Mouse (Mus musculus) cerebellum, adult 8-10 months (tissue): ENCODE measurements around the gene Mios.

Experiments
- DNase-seq: peaks from one replicate; pipeline ENCODE4 v3.0.0; 2022

The Mios gene

DNA sequence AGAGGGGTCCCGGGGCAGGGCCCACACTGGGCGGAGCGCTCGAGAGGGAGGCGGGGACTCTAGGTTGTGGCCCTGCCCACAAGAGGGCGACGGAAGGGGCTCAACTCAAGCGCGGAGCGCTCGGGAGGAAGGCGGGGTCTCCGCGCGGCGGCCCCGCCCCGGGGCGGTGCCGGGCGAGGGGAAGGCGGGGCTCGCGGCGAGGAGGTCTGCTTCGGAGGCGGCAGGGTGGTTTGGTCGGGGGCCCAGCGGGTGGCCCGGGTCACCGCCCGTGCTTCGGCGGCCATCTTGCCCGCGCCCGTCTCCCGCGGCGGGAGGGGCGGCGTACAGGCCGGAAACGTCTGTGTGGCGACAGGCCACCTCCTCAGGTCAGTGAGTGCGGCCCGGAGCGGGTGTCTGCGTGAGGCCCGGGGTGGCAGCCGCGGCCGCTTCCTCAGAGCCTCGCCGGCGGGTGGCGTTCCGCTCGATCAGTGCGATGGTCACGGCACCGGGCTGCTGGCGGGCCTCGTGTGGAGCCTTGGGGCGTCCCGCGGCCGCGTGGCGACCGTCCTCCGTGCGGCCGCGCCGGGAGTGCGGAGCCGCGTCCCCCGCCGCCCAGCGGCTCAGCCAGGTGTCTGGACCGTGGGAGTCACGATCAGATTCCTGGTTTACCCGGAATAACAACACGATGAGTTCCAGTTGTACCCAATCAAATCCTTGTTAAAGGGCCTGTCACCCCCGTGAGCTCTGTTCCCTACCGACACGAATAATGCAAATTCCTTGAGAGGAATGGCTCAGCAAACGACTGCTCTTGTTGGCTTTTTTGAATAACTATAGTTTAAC lies at the start of gene Mios:
TSS of gene Mios (plus strand) at position 176 of the 819 bp plus-strand sequence.
- DNase-seq = peak; percentile 89

DNA sequence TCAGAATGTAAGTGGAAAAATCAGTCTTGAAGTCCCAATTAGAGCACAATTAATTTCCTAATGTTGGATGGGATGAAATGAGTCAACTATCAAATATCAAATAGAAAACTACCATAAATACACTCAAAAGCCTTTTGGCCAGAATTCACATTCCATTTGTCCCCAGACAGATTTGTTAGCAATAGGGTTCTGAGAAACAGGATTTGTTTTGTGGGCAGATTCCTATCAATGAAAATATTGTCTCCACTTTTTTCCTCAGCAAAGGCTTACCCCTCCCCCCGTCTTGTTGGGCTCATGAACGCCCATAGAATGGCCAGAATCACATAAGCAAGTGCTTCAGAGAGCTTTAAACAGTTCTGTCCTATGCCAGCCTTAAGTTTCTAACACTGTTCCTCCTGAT lies 49.0 kb upstream of the Mios start:
- DNase-seq = no peak

DNA sequence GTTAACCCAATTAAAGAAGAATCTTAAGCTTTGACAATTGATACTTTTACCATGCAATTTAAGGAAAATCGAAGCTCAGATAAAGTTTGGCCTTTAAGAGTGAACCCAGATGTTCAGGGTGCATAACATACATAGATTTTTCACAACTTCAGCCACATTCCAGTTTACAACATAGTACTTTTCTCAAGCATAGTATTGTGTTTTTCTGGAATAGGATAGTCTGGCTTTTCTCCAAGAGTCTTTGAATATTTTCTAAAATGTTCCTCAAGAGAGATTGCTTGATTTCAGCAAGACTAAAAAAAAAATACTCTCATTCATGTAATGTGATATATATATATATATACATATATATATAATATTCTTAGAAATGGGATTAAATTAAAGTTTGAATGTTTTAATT lies 44.3 kb upstream of the Mios start:
- no peak for DNase-seq

DNA sequence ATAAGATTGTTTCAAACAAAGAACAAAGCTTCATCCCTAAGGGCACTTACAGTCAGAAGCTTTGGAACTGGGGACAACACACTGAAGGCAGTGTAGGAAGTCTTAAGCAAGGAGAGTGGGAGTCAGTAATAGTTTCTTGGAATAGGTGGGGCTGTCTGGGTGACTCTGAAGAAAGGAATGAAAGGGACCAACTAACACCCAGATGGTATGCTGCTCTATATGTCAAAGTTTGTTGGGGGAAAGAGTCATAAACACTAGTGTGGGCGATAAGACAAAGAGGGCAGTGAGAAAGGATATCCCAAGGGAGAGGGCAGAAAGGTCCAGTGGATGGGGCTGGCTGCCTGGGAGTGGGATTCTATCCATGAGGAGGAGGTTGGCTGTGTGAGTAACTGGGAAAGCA lies 36.9 kb upstream of the Mios start:
- DNase-seq = no peak

DNA sequence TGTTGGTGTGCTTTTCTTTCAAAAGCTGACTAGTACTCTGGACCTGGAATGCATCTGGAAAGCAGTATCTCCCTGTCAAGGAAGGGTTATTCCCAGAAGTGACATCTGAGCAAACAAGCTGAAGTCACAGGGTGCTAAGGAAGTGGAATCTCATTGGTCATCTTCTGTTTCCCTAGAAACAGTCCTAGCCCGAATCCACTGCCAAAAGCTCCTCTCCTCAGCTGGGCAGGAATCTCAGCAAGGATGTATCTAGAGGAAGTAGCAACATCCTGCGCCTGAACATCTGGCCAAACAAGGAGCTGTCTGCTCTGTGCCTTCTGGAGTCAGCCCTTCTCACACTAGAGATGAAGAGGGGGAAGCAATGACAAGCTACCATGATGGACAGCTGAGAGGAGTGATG lies 35.0 kb upstream of the Mios start:
- DNase-seq = no peak

DNA sequence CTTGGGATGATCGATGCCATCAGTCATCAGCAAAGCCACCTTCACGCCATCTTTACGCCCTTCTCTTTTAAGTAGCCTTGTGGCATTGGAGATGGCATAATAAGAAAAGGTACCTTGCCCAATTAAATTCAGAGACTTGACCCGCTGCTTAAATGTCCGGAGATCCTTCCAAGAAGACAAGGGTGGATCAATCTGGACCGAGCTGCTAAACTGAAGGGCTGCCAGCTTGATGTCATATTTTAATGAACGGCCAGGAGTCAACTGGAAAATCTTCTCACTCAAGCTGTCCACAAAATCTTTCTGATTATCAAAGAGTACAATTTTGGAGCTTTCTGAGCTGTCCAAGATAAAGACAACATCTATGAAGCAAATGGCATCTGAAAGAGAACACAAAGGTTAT lies 33.7 kb upstream of the Mios start:
- no peak for DNase-seq

DNA sequence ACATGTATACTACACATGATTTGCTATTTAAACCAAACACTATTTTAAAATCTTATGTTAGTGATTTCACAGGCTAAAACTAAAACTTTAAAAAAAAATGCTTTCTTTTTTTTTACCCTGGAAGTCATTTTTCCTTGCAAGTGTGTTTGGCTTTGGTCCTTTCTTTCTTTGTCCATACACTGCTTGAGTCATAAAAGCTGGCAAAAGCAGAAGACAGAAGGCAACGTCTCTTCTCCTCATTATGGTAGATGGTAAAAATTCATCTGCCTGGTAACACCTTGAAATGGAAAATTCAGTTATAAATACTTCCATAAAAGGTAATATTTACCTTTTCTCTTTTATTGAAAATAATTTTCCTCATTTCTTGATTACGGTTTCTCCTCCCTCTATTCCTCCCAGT lies 32.9 kb upstream of the Mios start:
- DNase-seq = no peak

DNA sequence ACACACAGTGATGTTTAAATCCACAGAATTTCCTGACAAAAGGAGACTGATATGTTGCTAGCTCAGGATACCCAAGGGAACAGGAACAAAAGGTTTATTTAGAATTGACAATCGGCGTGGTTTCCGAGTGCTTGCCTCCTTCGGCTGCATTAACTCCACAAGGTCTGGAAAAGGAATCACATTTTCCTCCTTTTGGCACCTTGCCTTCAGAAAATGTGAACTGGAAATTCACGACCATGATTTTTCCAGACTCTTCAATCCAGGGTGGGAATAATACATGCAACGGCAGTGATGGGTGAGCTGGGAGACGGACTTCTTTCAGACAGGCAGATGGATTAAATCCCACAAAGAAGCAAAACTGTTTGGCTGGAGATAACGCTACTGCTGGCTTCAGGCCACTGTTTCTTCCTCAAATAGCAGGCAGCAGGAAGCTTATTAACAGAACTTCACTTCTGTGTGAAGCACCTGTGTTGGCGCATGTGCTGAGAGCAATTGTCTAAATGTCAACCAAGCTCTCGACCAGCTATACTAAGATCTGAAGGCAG lies 30.6 kb upstream of the Mios start:
- peak; percentile 25 for DNase-seq

DNA sequence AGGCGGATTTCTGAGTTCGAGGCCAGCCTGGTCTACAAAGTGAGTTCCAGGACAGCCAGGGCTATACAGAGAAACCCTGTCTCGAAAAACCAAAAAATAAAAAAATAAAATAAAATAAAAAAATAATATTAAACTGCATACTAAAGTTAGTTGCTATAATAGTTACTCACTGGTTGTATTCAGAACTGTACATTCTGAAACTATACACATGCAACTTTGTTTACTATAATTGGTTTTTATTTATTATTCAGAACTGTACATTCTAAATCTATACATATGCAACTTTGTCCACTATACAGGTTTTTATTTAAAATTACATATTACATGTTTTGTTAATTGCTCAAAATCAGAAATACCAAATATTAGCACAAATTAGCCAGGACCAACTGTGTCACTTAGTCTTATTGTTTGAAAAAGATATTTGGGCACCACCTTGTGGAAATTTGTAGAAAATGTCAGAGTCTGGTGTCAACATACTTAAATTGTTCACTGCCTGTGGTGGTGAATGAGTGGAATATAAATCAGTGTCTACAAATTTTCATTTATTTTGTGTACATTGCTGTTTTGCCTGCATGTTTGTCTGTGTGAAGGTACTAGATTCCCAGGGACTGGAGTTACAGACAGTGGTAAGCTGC lies 20.3 kb upstream of the Mios start:
- DNase-seq = no peak

DNA sequence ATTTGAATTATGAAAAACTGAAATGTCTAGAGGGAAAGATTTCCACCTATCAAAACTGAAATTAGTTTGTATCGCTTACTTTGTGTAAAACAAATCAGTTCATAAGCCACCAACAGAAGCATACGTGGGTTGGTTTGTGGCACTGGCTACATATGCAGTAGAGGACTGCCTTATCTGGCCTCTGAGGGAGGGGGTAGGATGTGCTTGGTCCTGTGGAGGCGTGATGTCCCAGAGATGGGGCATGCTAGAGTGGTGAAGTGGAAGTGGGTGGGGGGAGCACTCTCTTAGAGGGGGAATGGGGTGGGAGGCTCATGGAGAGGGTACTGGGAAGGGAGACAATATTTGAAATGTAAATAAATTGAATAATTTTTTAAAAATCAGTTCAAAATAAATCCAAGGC lies 19.1 kb upstream of the Mios start:
- DNase-seq = no peak

DNA sequence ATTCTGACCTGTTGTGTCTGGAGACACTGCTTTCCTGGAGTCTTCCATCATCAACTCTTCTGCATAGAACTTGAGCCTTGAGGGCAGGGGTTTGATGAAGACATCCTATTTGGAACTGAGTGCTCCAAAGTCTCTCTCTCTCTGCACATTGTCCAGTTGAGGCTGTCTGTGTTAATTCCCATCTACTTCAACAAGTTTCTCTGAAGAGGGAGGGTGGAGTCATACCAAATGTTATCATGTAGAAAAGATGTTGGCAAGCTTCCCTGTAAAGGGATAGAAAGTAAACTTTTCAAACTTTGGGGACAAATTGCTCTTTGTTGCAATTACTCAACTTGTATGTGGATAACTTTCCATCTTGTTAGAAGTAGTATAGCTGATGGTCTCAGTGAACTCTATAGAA lies 16.5 kb upstream of the Mios start, which contains the start of gene Col28a1:
TSS of gene Col28a1 (minus strand) at position 101 of the 400 bp plus-strand sequence.
- no peak for DNase-seq

DNA sequence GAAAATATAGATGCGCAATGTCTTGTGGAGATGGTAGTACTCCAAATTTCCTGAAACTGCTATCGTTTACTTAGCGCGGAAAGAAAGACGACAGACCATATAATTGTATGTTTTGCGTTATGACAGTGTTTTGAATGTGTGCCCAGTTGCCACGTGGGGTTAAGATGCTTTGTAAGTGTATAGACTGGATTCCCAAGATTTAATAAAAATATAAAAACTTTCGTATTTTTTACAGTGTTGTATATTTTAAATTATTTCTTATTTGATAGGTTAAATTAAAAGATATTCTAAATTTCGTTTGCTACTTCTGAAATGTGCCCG lies 804 bp downstream of the Mios start:
- DNase-seq = peak; percentile 36

DNA sequence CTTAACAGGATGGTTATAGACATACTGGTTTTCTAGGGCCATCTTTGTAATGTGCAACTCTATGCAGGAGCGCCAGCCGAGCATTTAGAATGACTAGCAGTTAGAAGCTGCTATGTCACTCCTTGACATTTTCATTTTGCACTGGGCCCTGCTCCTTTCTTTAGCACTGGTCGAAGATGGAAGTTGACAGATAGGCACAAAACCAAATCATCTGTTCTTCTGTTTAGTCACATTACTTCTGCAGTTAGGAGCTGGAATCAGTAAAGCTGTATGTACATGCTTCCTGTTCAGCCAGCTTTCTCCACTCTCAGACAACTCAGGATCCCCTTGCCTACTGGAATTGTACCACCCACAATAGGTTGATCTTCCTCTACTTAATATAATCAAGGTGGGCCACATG lies 1.6 kb downstream of the Mios start:
- DNase-seq = peak; percentile 4

DNA sequence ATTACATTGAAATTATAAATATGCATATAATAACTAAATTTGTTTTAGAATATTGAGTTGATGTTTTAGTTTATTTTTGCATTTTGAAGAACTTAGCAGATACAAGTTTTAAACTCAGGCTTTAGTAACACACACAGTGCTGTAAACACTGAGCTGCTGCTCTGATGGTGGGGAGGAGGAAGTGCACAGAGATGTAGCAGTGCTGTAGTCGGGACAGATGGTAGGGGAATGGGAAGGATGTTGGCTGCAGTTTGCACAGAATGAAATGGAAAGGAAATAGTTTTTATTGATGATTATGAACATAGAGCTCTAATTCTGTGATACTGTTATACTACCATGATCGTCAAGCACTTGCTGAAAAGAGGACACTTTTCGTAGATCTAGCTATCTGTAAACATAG lies 18.0 kb downstream of the Mios start:
- no peak for DNase-seq

DNA sequence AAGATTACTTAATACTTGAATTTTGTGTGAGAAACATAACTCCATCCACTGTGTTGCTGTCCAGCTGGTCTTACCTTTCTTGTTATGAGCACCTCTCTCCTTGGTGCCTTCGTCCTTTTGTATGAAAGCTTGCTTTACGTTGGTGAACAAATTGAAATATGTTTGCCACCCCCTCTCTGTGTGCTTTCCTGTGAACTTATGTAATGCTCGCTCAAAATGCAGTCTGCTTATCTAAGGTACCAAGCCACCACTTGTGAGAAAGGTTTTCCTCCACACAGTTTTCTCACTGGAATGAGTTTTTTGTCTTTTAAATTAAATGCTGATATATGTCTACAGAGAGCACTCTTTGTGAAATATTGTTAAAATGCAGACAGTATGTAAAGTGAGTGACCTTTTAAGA lies 19.6 kb downstream of the Mios start:
- no peak for DNase-seq

DNA sequence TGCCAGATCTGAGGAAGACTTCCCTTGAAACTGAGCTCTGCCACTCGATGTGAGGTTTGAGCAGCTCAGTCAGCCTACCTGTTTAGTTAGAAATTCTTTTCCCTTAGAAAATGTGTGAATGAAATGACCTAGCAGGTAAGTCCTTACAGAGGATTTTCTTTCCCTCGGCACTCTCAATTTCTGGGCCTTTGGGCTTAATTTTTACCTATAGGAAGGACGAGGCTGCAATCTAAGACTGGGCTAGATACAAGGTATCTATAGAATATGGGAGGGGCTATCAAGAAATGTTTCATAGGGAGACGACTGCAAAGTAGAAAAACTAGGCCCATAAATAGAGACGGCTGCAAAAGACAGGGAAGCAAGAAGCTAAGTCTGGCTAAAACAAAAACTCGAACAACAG lies 49.3 kb downstream of the Mios start:
- no peak for DNase-seq

DNA sequence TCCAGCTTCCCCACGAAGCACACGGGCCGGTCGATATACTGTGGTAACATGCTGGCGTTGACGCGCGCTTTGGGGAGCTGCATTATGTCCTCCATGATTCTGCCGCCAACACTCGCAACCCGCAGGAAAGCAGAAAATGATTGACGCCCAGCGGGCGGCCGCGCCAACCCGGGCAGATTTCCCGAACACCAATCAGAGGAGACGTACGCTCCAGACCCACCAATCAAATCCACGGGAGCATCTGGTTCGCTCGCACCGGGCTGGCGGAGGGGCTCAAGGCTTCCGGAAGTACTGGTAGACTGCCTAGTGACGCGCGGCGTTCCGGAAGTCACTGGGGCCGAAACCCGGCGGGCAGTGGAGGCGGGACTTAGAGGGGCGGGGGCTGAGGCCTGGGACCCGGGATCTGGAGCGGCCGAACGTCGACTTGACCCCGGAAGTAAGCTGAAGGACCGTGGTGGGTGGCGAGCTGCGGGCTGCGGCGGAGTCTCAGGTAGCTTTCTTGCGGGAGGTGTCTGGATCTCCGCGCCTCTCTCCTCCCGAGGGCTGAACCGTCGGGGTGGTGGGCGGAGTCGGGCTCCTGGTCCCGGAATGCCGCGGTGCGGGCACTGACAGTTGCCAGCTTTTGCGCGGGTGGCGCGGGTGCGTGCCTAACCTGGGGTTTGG lies 50.1 kb downstream of the Mios start, which contains the start of the genes Rpa3, Umad1 and Gm45062:
TSS of gene Rpa3 (minus strand) at position 170 of the 663 bp plus-strand sequence.
TSS of gene Umad1 (plus strand) at position 285 of the 663 bp plus-strand sequence.
TSS of gene Gm45062 (plus strand) at position 447 of the 663 bp plus-strand sequence.
- DNase-seq = peak; percentile 98

DNA sequence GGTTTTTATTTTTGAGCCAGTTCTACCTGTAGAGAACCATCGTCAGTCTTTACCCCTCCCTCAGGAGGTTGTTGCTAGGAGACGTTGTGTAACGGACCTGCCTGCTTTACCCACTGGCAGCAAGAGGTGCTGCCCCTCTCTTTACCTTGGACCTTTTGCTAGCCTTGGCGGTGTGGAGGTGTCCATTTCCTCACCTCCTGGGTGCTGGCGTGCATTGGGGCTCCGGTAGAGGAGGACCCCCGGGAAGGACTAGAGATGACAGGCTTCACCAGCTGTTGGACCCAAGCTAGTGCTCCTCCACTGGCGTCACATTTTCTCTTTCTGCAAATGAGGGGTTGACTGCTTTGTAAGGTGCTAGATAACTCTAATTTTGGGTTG lies 50.6 kb downstream of the Mios start:
- no peak for DNase-seq

DNA sequence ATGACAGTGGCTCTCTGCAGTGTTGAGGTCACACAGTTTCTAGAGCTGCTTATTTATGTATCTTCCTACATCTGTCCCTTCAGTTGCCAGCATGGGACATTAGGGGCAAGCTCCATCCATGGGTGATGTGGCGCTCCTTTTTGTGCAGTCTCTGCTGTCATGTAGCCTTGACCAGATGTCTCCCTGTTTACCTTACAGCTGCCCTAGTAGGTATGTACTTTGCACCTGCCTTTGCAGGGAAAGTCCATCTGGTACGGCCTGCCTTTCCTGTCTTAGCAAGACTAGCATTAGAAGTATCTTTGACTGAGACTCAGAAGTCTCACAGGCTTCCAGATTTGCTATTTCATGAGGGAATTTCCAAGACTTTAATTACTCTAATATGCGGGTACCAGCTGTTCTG lies 62.0 kb downstream of the Mios start:
- DNase-seq = no peak

DNA sequence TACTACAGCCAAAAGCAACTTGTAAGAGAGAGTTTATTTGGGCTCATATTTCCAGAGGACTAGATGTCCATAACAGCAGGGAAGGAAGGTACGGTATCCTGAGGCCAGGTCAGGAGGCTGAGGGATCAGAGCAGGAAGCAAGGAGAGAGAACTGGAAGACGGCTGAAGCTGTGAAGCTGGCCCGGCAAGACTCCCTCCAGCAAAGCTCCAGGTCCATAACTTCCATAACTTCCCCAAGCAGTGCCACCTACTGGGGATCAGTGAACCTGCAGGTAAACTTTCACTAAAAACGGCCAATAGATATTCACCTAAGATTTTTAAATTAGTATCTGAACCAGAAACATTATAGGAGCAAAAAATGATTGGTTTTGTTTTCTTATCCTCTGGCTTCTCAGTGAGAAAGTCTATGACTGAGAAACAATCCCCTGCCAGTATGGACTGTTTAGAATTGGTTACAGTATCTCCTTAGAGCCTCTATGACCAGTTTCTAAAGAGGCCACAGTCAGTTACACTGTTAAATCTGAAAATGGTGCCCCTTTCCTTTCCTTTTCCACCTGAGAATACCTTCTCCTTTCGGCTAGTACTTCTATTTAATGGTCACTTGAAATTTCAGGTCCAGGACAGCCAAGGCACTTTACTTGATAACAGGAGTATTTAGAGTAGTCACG lies 65.5 kb downstream of the Mios start:
- peak; percentile 48 for DNase-seq

DNA sequence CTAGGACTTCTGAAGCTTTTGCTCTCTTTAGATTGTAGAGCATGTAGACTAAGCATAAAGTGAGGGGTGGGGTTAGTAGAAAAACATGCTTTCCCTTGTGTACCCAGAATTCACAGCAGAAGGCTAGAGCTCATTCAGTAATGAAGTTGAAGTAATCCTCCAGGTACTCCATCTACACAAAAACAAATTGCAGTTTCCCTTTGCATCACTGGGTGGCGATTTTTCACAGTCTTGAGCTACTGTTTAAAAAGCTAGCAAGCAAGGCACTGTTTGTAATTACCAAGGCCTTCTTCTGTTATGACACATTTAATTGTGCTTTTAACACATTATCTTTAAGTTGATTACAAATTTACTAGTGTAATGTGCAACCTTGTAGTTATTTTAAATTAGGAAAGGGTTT lies 66.1 kb downstream of the Mios start:
- peak; percentile 77 for DNase-seq

DNA sequence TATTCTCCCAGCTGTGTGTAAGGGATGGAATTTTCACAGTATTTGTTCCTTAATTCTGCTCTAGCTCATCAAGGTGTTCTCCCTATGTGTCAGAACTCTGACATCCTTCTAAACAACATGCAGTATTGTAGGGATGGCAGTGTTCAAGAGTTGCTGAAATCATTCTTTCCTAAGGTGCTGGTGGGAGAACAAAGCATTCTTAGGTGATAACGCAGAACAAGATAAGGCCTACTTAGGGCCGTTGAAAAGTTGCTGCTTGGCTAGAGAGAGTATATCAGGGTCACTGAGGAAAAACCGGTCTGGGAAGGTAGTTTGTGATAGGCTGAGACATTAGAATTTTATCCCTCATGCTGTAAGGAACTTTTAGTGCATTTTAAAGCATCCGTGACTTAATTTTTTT lies 67.4 kb downstream of the Mios start:
- DNase-seq = no peak

DNA sequence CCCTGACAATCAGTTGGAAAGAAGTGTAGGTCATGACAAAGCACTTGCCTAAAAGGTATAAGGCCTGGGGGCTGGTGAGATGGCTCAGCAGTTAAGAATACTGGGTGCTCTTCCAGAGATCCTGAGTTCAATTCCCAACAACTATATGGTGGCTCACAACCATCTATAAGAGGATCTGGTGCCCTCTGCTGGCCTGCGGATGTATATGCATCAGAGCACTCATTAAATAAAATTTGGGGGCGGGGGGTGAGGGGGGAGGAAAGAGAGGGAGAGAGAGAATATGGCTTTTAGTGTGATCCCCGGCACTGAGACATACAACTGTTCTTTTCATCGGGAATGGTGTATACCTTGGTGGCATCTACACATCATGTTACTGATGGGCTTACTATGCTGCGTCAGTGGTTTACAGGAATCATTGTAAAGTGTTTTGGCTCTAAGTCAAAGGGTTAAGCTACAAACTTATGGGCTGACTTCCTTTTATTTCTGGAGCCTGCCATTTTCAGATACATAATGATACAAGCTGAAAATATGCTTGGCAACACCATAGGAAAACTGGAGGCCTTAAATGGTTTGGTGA lies 69.5 kb downstream of the Mios start:
- DNase-seq = no peak
